Mouse (Mus musculus) MEL (cell line): ENCODE data around the gene Snrnp27.

Experiments
- CTCF ChIP-seq, 3 experiments: IDR thresholded peaks in 2 of 3; conservative IDR thresholded peaks in 1 of 3; 2 replicates each; pipeline ENCODE4 v1.5.1; 2011 to 2012; ENCODE audit warnings: low read length in 3 of 3, low read depth in 2 of 3, mild to moderate bottlenecking in 2 of 3, improper control_type of control experiment in 1 of 3, inconsistent platforms in 1 of 3, mixed read lengths in 1 of 3, moderate library complexity in 1 of 3; ENCODE audit not compliant: control insufficient read depth in 1 of 3, insufficient read depth in 1 of 3, poor library complexity in 1 of 3, severe bottlenecking in 1 of 3
- GATA1 ChIP-seq: IDR thresholded peaks from 2 replicates; pipeline ENCODE4 v1.6.1; 2011; ENCODE audit warnings: low read depth, low read length, improper control_type of control experiment
- MAZ ChIP-seq: IDR thresholded peaks from 2 replicates; pipeline ENCODE4 v1.6.1; 2012; ENCODE audit warnings: low read depth, mild to moderate bottlenecking, inconsistent platforms, low read length, improper control_type of control experiment

DNA sequence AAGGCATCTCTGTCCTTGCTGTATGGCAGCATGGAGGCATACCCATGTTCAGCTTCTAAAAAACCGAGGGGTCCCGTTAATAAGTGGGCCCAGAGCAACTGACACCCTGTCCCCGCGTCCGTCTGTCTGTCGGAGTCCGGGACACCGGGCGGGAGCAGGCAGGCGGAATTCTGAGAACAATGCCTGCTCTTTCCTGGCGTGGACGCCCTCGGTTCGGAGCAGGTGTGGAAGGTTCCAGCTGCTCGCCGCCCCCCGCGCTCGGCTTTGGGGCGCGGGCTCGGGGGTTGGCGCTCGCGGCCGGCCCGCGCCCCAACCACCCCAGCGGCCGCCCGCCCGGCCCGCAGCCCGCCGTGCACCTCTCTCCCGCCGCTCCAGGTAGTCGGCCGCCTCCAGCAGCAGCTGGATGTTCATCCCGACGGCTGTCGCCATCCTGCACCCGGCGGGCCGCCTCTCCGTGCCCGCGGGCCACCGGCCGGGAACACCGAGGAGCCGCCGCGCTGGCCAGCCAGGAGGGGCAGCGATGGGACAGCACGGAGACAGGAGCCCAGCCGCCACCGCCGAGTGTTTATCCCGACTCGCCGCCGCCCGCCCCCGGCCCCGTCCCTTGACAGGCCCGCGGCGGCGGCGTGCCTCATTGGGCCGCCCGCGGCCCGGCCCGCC, 15.6 kb downstream of the Snrnp27 start, which contains the start of gene Mxd1:
- TF ChIP-seq GATA1: no peak
- TF ChIP-seq CTCF (IDR thresholded peaks at IDR 0.05 in 2 of 3, conservative IDR thresholded peaks at IDR 0.05 in 1 of 3; ENCODE audit: control insufficient read depth in 1 of 3, insufficient read depth in 1 of 3, low read depth in 2 of 3, low read length in 3 of 3, poor library complexity in 1 of 3, severe bottlenecking in 1 of 3): no peak
- TF ChIP-seq MAZ: no peak
